Mouse (Mus musculus) olfactory bulb, adult 2 months (tissue): Measurements from ENCODE around the gene Mgat5.

ENCODE experiments used
- CTCF ChIP-seq: fragments of 200-500 bp; IDR thresholded peaks from 2 replicates; pipeline ENCODE4 v1.5.1; 2012; ENCODE audit warnings: low read depth, mild to moderate bottlenecking, low read length, moderate library complexity; ENCODE audit not compliant: insufficient read depth
- POLR2A ChIP-seq: fragments of 200-500 bp; IDR thresholded peaks from 2 replicates; pipeline ENCODE4 v1.6.1; 2012; ENCODE audit warnings: mild to moderate bottlenecking, low read depth, low read length, moderate library complexity; ENCODE audit not compliant: insufficient read depth

DNA sequence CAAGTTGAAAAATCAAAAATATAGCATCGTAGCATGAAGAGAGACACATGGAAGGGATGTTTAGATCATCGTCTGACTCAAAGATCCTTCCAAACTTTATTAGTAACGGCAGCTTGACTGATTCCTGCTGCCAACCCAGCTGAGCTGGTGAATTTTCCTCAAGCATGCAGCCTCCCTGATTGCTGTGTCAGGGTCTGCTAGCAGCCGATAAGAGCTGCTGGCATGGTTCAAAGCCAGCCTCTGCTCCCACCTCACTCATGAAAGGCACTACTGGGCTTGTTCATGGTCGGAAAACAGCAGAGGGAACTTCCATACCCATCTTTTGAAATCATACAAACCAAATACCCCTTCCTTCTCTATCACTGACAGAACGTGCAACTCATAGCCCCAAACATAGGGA, 12.4 kb upstream of the Mgat5 start:
- TF ChIP-seq POLR2A (no peak), CTCF (no peak)
